Mouse (Mus musculus): ENCODE results near the gene 1700122O11Rik.

DNA sequence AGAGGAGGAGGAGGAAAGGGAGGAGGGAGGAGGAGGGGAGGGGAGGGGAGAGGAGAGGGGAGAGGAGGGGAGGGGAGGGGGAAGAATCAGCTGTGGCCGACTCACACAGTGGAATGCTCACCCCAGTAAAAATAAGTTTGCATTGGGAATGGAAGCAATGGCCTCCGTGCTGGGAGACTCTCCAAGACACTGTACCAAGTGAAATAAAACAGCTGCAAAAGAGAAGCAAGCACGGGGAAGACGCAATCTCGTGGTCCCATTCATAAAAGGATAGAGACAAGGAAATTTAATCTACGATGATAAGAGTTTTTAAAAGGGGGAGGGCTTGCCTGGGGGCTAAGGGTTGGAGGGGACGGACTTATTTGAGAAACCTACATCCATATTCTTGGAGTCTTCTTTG, 36.9 kb downstream of the 1700122O11Rik start:
- TF ChIP-seq POLR2A (IDR thresholded peaks at IDR 0.05; ENCODE audit: borderline replicate concordance, low read depth, low read length) (no peak), CTCF (IDR thresholded peaks at IDR 0.05; ENCODE audit: low read depth, low read length) (no peak)
